Mouse (Mus musculus): Measurements from ENCODE around the gene Ms4a6b.

DNA sequence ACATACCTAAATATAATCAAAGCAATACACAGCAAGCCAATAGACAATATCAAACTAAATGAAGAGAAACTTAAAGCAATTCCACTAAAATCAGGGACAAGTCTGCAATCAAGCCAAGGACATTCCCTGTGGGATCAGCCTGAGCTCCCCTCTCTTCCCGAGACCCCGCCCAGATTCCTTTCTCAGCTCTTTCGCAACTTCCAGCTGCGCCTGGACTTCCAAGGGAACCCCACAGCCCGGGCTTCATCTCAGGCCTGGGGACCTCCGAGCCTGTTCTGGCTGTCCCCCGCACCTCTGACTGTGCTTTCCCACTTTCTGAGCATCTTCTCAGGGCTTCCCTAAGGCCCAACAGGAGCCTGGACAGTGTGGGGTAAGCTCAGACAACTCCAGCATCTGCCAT, 20.3 kb downstream of the Ms4a6b start, which contains the start of gene Ms4a4d:
- TF ChIP-seq GATA1 (IDR thresholded peaks at IDR 0.05; ENCODE audit: borderline replicate concordance, low read length): no peak
- TF ChIP-seq FLI1 (IDR thresholded peaks at IDR 0.05; ENCODE audit: low read length): no peak

Data from megakaryocyte, embryonic 14.5 days (primary cell).